Mouse (Mus musculus) liver, embryonic 11.5 days (tissue): ENCODE data around the gene Mtch1. TPM values are rescaled to one million over a fixed set of nuclear protein-coding genes. Genes with fewer than 3 reads are reported as not detected.

ENCODE experiments used
- ATAC-seq: fragments of 200-750 bp; cut with Nextera tagmentation; replicated peaks from 2 replicates; pipeline ENCODE4 v1.8.0; 2017; ENCODE audit warnings: moderate number of reproducible peaks, mild to moderate bottlenecking, moderate TSS enrichment, moderate library complexity; ENCODE audit not compliant: low FRiP score
- DNase-seq: peaks from one replicate; pipeline ENCODE4 v3.0.0-alpha.2; 2017; ENCODE audit warnings: low spot score
- H3K27ac ChIP-seq: fragments of 300-500 bp; sonication (generic); 2 replicates; pipeline ENCODE4 v1.5.1; 2014; ENCODE audit warnings: mild to moderate bottlenecking, low read depth, low read length, control low read depth
- H3K27me3 ChIP-seq: fragments of 300-500 bp; sonication (generic); replicated peaks from 2 replicates; pipeline ENCODE4 v1.6.1; 2014; ENCODE audit warnings: low read length, mixed read lengths; ENCODE audit not compliant: control insufficient read depth, insufficient read depth
- H3K36me3 ChIP-seq: fragments of 300-500 bp; sonication (generic); 2 replicates; pipeline ENCODE4 v1.6.1; 2014; ENCODE audit warnings: mild to moderate bottlenecking, low read length, moderate library complexity, mixed read lengths; ENCODE audit not compliant: control insufficient read depth, insufficient read depth
- H3K4me1 ChIP-seq: fragments of 300-500 bp; sonication (generic); replicated peaks from 2 replicates; pipeline ENCODE4 v1.6.1; 2014; ENCODE audit warnings: low read length, mixed read lengths; ENCODE audit not compliant: control insufficient read depth, insufficient read depth
- H3K4me2 ChIP-seq: fragments of 300-500 bp; sonication (generic); 2 replicates; pipeline ENCODE4 v1.6.1; 2014; ENCODE audit warnings: mild to moderate bottlenecking, control low read depth, moderate library complexity
- H3K4me3 ChIP-seq: fragments of 300-500 bp; sonication (generic); 2 replicates; pipeline ENCODE4 v1.5.1; 2014; ENCODE audit warnings: low read depth, low read length, control low read depth
- H3K9ac ChIP-seq: fragments of 300-500 bp; sonication (generic); 2 replicates; pipeline ENCODE4 v1.6.1; 2014; ENCODE audit warnings: low read depth, low read length, control low read depth
- H3K9me3 ChIP-seq: fragments of 300-500 bp; sonication (generic); 2 replicates; pipeline ENCODE4 v1.6.1; 2016; ENCODE audit warnings: low read length, inconsistent platforms, mixed read lengths; ENCODE audit not compliant: control insufficient read depth
- WGBS: fragments of 180-500 bp; shearing (Covaris S2); extraction: QIAGEN DNeasy Blood & Tissue Kit; methylation state at CpG from one replicate; pipeline ENCODE4 v1.1.7; 2014; 5-methylcytosine and 5-hydroxymethylcytosine counted together
- polyA plus RNA-seq: library from polyadenylated mRNA; unstranded; fragments of >200 nt; fragmentation: Nextera tagmentation; extraction: Ambion mirVana; gene quantifications from 2 replicates; pipeline ENCODE4 v1.2.1, GENCODE M21; 2014

The Mtch1 gene
- polyA plus RNA-seq, 1 experiment from 2014 or later: 149 TPM

- no peaks in the 10 kb centered on the region for H3K27me3 ChIP-seq
- DNase-seq: no peak
- no peak overlapping the region for H3K4me2 ChIP-seq
- no peak overlapping the region for H3K27ac ChIP-seq
- H3K4me1 ChIP-seq: no peaks in the 10 kb centered on the region
- no peak overlapping the region for H3K9ac ChIP-seq
- ATAC-seq: no peak
- no peaks in the 10 kb centered on the region for H3K36me3 ChIP-seq
- WGBS: 96% methylated on average over 2 of the region's 2 CpGs
- no peaks in the 10 kb centered on the region for H3K9me3 ChIP-seq
- H3K4me3 ChIP-seq: no peak overlapping the region
These were observed 35.7 kb downstream of the Mtch1 start for GRCm38 (mm10) chr17:29312082-29312481.

DNA sequence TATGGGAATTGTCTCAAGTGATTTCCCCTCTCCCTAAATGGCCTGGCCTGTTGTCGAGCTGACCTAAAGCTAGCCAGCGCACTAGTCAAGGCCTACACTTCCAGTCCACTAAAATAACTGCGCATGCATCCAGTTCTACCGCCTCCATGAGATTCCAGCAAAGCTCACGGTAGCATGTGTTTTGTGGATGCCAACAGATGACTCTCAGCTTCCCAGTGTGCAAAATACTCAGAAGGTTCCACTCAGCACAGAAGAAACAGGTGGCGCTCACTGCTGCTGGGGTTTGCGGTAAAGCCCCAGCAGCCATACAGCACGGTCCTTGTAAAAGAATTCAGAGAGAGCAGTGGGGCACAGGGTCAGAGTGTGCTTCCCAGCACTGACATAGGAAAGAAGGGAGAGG is 36.1 kb downstream of the Mtch1 start:
- ATAC-seq (no peak), DNase-seq (no peak)
- 89% methylated on average over 8 of the region's 8 CpGs for WGBS
- Histone ChIP-seq H3K27ac (no peak overlapping the region), H3K9ac (no peak overlapping the region), H3K4me3 (no peak overlapping the region), H3K9me3 (no peaks in the 10 kb centered on the region), H3K27me3 (no peaks in the 10 kb centered on the region), H3K36me3 (no peaks in the 10 kb centered on the region), H3K4me2 (no peak overlapping the region), H3K4me1 (no peaks in the 10 kb centered on the region)

GRCm38 (mm10) chr17:29310056-29310623 is 37.6 kb downstream of the Mtch1 start:
- no peaks in the 10 kb centered on the region for H3K36me3 ChIP-seq
- H3K4me1 ChIP-seq: peaks cover 3% of the 10 kb centered on the region; the same call in 1 of the 2 replicates
- no peak overlapping the region for H3K9ac ChIP-seq
- H3K27me3 ChIP-seq: no peaks in the 10 kb centered on the region
- no peaks in the 10 kb centered on the region for H3K9me3 ChIP-seq
- no peak for DNase-seq
- ATAC-seq: no peak
- H3K4me2 ChIP-seq: no peak overlapping the region
- 77% methylated on average over 21 of the region's 21 CpGs for WGBS
- no peak overlapping the region for H3K27ac ChIP-seq
- H3K4me3 ChIP-seq: no peak overlapping the region

GRCm38 (mm10) chr17:29305871-29306270 is 41.9 kb downstream of the Mtch1 start:
- Histone ChIP-seq H3K4me3 (no peak overlapping the region), H3K27me3 (0 out of 2 replicates have a peak, but pooled peaks cover 2% of the 10 kb centered on the region), H3K9ac (no peak overlapping the region), H3K27ac (no peak overlapping the region), H3K4me2 (no peak overlapping the region), H3K9me3 (no peaks in the 10 kb centered on the region), H3K4me1 (peaks cover 7% of the 10 kb centered on the region), H3K36me3 (peaks cover 2% of the 10 kb centered on the region; the same call in 1 of the 2 replicates)
- ATAC-seq (no peak), DNase-seq (no peak)
- 48% methylated on average over 7 of the region's 7 CpGs for WGBS

DNA sequence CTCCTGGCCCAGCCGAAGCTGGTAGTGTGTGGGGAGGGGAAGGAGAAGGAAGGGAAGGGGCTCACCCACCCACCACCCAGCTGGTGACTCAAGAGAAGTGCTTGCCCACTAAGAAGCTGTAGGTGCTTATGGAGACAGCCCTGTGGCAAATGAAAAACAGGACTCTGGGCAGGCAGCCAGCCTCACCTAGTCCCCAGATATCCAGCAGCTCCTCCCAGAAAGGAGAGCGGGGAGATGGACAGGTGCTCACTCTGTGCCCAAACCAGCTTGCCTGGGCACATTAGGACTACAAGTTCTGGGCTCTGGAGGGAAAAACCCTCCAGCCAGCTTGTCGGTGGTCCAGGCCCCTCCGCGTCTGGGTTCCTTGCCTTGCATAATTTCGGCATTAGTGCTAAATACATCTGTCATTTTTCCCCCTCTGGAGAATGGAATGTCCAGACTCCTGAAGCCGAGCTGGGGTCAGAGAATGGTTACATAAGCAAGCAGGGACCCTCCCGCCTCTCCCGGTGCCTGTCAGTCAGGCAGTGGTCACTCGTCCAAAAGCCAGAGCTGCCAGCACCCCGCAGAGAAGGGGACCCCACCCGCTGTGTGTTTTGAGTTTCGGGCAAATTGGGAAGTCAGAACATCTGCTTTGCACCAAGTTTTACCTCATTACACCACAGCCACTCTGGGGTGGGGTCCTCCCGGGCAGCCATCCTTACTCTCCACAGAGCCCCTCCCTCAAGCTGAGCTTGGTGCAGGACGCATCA is 42.5 kb downstream of the Mtch1 start:
- Histone ChIP-seq H3K36me3 (peaks cover 6% of the 10 kb centered on the region; the same call in 1 of the 2 replicates), H3K27me3 (0 out of 2 replicates have a peak, but pooled peaks cover 2% of the 10 kb centered on the region), H3K9ac (no peak overlapping the region), H3K4me3 (no peak overlapping the region), H3K27ac (no peak overlapping the region), H3K9me3 (no peaks in the 10 kb centered on the region), H3K4me1 (peaks cover 7% of the 10 kb centered on the region), H3K4me2 (no peak overlapping the region)
- DNase-seq: no peak
- ATAC-seq: no peak
- WGBS: 30% methylated on average over 15 of the region's 15 CpGs

DNA sequence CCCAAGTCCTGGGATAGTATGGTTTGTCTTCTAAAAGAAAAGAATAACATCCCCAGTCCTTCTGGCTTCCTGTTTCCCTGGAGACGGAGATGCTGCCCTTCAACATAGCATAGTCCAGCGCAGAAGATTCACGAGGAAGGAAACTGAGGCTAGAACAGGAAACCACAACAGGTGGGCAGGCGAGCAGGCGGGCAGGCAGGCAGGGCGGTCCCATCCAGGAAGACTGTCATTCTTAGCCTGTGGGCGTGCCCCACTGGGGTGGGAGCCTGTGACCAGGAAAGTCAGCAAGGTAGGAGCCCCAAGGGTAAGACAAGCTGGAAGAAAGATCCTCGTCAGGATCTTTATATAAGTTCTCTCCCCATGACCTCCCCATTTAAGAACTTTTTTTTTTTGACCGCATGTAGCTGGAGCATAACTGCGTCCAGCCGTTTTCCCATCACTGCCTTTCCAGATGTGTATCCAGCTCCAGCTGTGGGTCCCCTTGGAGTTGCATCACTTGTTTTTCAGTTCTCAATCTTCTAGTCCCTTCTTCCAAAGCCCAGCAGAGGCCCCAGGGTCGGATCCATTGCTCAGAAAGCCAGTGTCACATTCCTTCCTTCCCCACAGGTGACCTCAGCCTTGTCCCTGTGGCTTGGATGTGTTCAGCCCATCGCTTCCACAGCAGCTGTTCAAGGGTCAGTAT is 43.2 kb downstream of the Mtch1 start:
- Histone ChIP-seq H3K9me3 (no peaks in the 10 kb centered on the region), H3K4me2 (no peak overlapping the region), H3K27ac (no peak overlapping the region), H3K4me1 (peaks cover 7% of the 10 kb centered on the region), H3K9ac (no peak overlapping the region), H3K27me3 (0 out of 2 replicates have a peak, but pooled peaks cover 2% of the 10 kb centered on the region), H3K4me3 (no peak overlapping the region), H3K36me3 (peaks cover 10% of the 10 kb centered on the region; the same call in 1 of the 2 replicates)
- WGBS: 37% methylated on average over 13 of the region's 13 CpGs
- ATAC-seq (no peak), DNase-seq (no peak)

GRCm38 (mm10) chr17:29303856-29304255 is 43.9 kb downstream of the Mtch1 start:
- peaks cover 14% of the 10 kb centered on the region; the same call in 1 of the 2 replicates for H3K36me3 ChIP-seq
- no peak overlapping the region for H3K9ac ChIP-seq
- 0 out of 2 replicates have a peak, but pooled peaks cover 2% of the 10 kb centered on the region for H3K27me3 ChIP-seq
- 46% methylated on average over 3 of the region's 3 CpGs for WGBS
- DNase-seq: no peak
- peaks cover 7% of the 10 kb centered on the region for H3K4me1 ChIP-seq
- H3K27ac ChIP-seq: no peak overlapping the region
- H3K4me3 ChIP-seq: no peak overlapping the region
- ATAC-seq: no peak
- no peaks in the 10 kb centered on the region for H3K9me3 ChIP-seq
- no peak overlapping the region for H3K4me2 ChIP-seq

DNA sequence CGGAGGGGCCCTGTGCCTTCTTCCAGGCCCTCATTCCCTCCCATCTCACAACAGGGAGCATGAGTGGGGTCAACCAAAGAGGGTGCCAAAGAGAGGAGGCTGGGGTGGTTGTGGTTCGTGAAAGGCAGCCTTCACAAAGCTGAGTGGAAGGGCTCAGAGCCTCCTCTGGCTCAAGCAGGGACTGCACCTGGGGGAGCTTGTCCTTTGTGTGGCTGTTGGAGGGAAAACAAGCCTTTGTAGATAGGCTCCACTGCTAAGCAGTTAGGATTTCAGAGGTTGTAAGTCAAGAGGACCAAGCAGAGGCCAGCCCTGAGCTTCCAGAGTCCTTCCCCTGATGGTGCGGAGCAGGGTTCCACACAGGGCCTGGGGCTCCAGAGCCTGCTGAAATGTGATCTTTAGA is 44.6 kb downstream of the Mtch1 start:
- Histone ChIP-seq H3K9ac (no peak overlapping the region), H3K27ac (no peak overlapping the region), H3K27me3 (0 out of 2 replicates have a peak, but pooled peaks cover 2% of the 10 kb centered on the region), H3K9me3 (no peaks in the 10 kb centered on the region), H3K4me3 (no peak overlapping the region), H3K4me1 (peaks cover 7% of the 10 kb centered on the region), H3K36me3 (peaks cover 18% of the 10 kb centered on the region; the same call in 1 of the 2 replicates), H3K4me2 (no peak overlapping the region)
- WGBS: 57% methylated on average over 3 of the region's 3 CpGs
- no peak for ATAC-seq
- DNase-seq: no peak
